Mouse (Mus musculus) CD4-positive helper T cell, adult 2 months (primary cell): Measurements from ENCODE around the gene Elmo3.

ENCODE experiments used
- DNase-seq: peaks from one replicate; pipeline ENCODE4 v3.0.0-alpha.2; 2012; ENCODE audit warnings: low read depth, missing footprints, low spot score

The Elmo3 gene

DNA sequence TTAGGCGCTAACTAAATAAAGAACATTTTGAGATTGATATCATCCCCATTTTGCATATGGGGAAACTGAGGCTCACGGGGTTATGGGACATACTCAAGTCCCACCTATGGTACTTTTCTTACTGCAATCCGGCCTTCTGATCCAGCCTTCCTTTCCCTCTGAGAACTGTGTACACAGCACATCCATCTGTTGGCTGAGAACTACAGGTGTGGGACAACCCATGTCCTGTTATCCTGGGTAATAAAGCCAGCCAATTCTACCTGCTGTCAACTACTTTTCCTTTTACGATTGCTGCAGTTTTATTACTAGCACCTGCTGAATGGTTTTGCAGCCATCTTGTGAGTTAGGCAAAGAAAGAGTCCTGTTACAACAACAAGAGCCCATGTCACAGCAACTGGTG lies 49.1 kb downstream of the Elmo3 start:
- no peak for DNase-seq

DNA sequence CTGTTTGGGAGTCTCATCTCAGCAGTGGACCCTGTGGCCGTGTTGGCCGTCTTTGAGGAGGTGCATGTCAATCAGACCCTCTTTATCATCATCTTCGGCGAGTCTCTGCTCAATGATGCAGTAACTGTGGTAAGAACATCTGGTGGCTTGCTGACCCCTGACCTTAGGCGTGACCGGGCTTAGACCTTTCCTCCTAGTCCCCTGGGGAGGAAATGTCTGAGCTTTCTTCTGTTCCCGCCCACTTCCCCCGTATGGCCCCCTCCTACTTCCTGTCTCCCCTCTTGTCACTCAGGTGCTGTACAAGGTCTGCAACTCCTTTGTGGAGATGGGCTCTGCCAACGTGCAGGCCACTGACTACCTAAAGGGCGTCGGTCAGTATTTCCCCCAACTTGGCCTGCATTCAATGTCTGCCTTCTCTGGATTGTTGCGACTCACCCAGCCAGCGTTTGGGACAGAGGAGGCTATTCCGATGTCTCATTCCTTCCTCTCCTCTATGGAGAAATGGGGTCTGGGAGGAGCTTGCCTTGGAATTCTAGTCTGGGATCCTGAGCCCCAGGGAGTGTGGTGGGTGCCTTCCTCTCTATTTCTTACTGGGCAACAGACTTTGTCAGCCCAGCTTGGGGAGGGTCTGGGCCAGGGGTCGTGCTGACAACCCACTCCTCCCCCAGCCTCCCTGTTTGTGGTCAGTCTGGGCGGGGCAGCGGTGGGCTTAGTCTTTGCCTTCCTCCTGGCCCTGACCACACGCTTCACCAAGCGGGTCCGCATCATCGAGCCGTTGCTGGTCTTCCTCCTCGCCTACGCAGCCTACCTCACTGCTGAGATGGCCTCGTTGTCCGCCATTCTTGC lies 50.0 kb downstream of the Elmo3 start:
- no peak for DNase-seq

DNA sequence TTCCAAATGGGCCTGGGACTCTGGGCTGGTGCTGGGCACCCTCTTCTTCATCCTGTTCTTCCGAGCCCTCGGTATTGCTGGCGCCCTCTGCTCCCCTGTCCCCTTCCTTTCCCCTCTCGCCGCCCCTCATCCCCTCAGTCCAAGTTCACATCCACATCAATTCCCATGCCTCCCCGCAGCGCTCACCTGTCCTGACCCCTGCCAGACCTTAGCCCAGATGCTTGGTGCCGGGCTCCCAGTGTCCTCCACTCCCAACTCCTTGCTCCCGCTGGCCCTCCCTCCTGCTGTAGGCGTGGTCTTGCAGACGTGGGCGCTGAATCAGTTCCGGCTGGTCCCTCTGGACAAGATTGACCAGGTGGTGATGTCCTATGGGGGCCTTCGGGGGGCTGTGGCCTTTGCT lies 51.3 kb downstream of the Elmo3 start:
- no peak for DNase-seq

DNA sequence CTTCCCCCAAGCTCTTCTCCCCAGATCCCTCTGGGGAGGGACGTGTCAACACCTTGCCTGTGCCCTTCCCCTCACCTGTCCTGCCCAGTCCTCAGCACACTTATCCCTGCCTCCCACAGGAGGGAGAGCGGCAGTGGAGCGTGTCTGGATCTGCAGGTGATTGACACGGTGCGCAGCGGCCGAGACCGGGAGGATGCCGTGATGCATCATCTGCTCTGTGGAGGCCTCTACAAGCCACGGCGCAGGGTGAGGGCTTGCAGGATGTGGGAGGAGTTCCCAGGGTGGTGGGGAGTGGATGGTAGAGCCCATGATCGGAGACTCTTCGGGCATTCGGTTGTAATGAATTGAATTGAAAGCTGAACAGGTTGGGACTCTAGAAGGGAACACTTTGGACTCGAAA lies 53.8 kb downstream of the Elmo3 start:
- DNase-seq: no peak

DNA sequence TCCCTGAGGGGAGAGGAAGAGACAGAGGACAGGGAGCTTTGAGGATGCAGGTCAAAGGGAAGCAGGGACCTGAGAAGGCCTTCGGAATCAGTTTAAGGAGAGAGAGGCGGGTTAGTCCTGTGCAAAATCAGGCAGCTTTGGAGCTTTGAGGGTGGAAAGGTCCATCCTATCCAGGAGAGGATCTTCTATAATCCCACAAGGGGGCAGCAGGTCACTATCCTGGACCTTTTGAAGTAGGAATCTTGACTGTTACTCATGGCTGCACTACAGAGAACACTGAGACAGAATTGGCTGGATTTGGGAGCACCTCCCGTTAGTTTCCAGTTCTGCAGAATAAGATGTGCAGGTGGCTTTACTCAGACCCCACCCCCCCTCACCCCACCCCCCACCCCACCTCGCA lies 54.2 kb downstream of the Elmo3 start:
- no peak for DNase-seq
